Mouse (Mus musculus) spleen, adult 2 months (tissue): ENCODE data around the gene Gm20390.

ENCODE experiments used
- CTCF ChIP-seq: fragments of 200-500 bp; IDR thresholded peaks from 2 replicates; pipeline ENCODE4 v1.5.1; 2011; ENCODE audit warnings: mild to moderate bottlenecking, inconsistent platforms; ENCODE audit not compliant: insufficient read depth, insufficient read length, insufficient replicate concordance; ENCODE audit errors: extremely low read depth
- POLR2A ChIP-seq: fragments of 200-500 bp; IDR thresholded peaks from 2 replicates; pipeline ENCODE4 v1.6.1; 2011; ENCODE audit warnings: low read depth, low read length, inconsistent platforms

DNA sequence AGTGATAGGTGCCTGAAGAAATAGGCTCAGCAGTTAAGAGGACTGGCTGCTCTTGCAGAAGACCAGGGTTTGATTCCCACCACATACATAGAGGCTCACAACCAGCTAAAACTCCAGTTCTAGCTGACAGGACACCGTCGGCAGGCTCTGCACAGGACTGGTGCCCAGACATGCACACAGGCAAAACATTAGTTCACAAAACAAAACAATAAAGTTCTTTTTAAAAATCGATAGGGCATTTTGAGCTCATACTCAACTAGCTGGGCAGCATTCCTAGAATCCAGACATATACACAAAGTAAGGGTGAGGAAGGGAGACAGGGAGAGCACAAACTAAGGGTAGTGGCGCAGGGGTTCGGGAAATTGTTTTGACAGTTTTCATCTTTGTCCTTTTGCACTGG lies 26.4 kb upstream of the Gm20390 start:
- TF ChIP-seq POLR2A, result no peak
- TF ChIP-seq CTCF, result no peak
